Mouse (Mus musculus) c-Kit-positive CD71-negative TER-119-negative erythroid progenitor cells, embryonic 14.5 days (primary cell): Measurements from ENCODE around the gene Unc119b.
"Not testable (repeated sequence)": the region's sequence is repeated elsewhere in the genome, so short reads cannot be mapped to it uniquely, and the experiment has no call there.

Experiments
- DNase-seq: peaks from one replicate; pipeline ENCODE4 v3.0.0-alpha.2; 2013; ENCODE audit warnings: low read depth

The Unc119b gene

GRCm38 (mm10) chr5:115089592-115090268 is 45.0 kb downstream of the Unc119b start:
- no peak for DNase-seq

GRCm38 (mm10) chr5:115085675-115086074 is 49.1 kb downstream of the Unc119b start:
- DNase-seq = no peak

- DNase-seq = no peak
These were observed 51.3 kb downstream of the Unc119b start for GRCm38 (mm10) chr5:115083492-115083891.

- DNase-seq = no peak
These were observed 53.1 kb downstream of the Unc119b start for GRCm38 (mm10) chr5:115081636-115082035.

GRCm38 (mm10) chr5:115076144-115076901 is 58.5 kb downstream of the Unc119b start:
- peak; percentile 74 for DNase-seq

- DNase-seq = no peak
These were observed 60.0 kb downstream of the Unc119b start for GRCm38 (mm10) chr5:115074749-115075148.

- not testable (repeated sequence) for DNase-seq
These were observed 61.5 kb downstream of the Unc119b start for GRCm38 (mm10) chr5:115073306-115073705.
